Mouse (Mus musculus) thymus, adult 2 months (tissue): ENCODE results near the gene Pou2af1.
A peak's percentile ranks its signal among the peaks of the same experiment; 100 is the strongest.

ENCODE experiments used
- CTCF ChIP-seq: fragments of 200-500 bp; IDR thresholded peaks from 2 replicates; pipeline ENCODE4 v1.5.1; 2012; ENCODE audit warnings: mild to moderate bottlenecking, control low read depth, low read length, moderate library complexity, borderline replicate concordance; ENCODE audit not compliant: control insufficient read depth, poor library complexity, insufficient read depth; ENCODE audit errors: extremely low read depth
- POLR2A ChIP-seq: fragments of 200-500 bp; IDR thresholded peaks from 2 replicates; pipeline ENCODE4 v1.6.1; 2012; ENCODE audit warnings: mild to moderate bottlenecking, low read length, control low read depth, moderate library complexity; ENCODE audit not compliant: control insufficient read depth, poor library complexity, insufficient read depth; ENCODE audit errors: extremely low read depth

DNA sequence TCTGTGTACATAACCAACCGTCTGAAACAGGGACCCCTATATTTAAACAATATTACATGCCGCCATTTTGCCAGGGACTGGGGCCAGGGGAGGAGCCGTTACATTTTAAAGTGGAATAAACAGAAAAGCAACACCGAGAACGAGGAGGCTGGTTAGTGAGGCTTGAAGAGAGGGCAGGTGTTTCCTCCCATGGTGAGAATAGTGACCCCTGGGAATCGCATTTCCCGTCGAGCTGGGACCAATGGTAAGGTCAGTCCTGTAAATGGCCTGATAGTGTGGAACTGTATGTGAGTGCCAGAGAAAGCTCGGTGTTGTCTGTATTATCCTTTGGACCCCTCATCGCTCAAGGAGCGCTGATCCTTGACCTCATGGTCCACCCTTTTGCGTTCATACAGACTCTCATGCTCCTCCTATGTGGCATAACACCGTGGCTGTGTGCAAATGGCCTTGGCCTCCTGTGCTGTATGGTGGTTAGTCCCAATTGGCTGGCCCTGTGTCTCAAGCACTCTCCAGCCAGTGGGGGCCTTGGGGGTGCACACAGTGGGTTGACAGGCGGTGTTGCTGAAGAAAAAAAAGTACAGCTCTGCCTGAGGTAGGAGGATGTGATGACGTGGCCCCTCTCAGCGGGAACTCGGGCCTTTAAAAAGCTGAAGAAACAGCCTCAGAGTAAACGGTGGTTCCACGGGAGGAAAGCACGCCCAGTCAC lies at the start of gene Pou2af1:
- 0 out of 2 replicates have a peak, but pooled peaks have one; percentile 4 for TF ChIP-seq CTCF
- no peak for TF ChIP-seq POLR2A
